Mouse (Mus musculus): Measurements from ENCODE around the gene Srebf2.

Srebf2 gene

GRCm38 (mm10) chr15:82156902-82157301 is 9.9 kb downstream of the Srebf2 start:
- DNase-seq (ENCODE audit: low spot score): no peak

GRCm38 (mm10) chr15:82158243-82159035 is 11.5 kb downstream of the Srebf2 start:
- no peak for DNase-seq (ENCODE audit: low spot score)

- DNase-seq (ENCODE audit: low spot score): no peak
These were observed 12.5 kb downstream of the Srebf2 start for GRCm38 (mm10) chr15:82159471-82159870.

GRCm38 (mm10) chr15:82160731-82161640 is 14.0 kb downstream of the Srebf2 start:
- DNase-seq (ENCODE audit: low spot score): no peak

- DNase-seq (ENCODE audit: low spot score): no peak
These were observed 15.1 kb downstream of the Srebf2 start for GRCm38 (mm10) chr15:82161965-82162600.

GRCm38 (mm10) chr15:82163356-82164060 is 16.5 kb downstream of the Srebf2 start:
- DNase-seq (ENCODE audit: low spot score): no peak

GRCm38 (mm10) chr15:82164061-82164399 is 17.0 kb downstream of the Srebf2 start:
- no peak for DNase-seq (ENCODE audit: low spot score)

GRCm38 (mm10) chr15:82164496-82164895 is 17.5 kb downstream of the Srebf2 start:
- DNase-seq (ENCODE audit: low spot score): no peak

GRCm38 (mm10) chr15:82165332-82166239 is 18.6 kb downstream of the Srebf2 start:
- peak; percentile 85 for DNase-seq (ENCODE audit: low spot score)

- DNase-seq (ENCODE audit: low spot score): no peak
These were observed 19.5 kb downstream of the Srebf2 start for GRCm38 (mm10) chr15:82166240-82167100.

- no peak for DNase-seq (ENCODE audit: low spot score)
These were observed 20.5 kb downstream of the Srebf2 start for GRCm38 (mm10) chr15:82167201-82168168.

- DNase-seq (ENCODE audit: low spot score): no peak
These were observed 22.7 kb downstream of the Srebf2 start for GRCm38 (mm10) chr15:82169671-82170070.

- DNase-seq (ENCODE audit: low spot score): no peak
These were observed 23.7 kb downstream of the Srebf2 start for GRCm38 (mm10) chr15:82170437-82171377.

GRCm38 (mm10) chr15:82172648-82173047 is 25.7 kb downstream of the Srebf2 start:
- DNase-seq (ENCODE audit: low spot score): no peak

GRCm38 (mm10) chr15:82175091-82175490 is 28.1 kb downstream of the Srebf2 start:
- DNase-seq (ENCODE audit: low spot score): no peak

GRCm38 (mm10) chr15:82177743-82178290 is 30.8 kb downstream of the Srebf2 start:
- no peak for DNase-seq (ENCODE audit: low spot score)

GRCm38 (mm10) chr15:82181131-82181530 is 34.1 kb downstream of the Srebf2 start:
- DNase-seq (ENCODE audit: low spot score): no peak

All from ovary, postnatal 14 days (tissue).